8 mouse cellular contexts compared by ENCODE assay signal in the genomic region with DNA sequence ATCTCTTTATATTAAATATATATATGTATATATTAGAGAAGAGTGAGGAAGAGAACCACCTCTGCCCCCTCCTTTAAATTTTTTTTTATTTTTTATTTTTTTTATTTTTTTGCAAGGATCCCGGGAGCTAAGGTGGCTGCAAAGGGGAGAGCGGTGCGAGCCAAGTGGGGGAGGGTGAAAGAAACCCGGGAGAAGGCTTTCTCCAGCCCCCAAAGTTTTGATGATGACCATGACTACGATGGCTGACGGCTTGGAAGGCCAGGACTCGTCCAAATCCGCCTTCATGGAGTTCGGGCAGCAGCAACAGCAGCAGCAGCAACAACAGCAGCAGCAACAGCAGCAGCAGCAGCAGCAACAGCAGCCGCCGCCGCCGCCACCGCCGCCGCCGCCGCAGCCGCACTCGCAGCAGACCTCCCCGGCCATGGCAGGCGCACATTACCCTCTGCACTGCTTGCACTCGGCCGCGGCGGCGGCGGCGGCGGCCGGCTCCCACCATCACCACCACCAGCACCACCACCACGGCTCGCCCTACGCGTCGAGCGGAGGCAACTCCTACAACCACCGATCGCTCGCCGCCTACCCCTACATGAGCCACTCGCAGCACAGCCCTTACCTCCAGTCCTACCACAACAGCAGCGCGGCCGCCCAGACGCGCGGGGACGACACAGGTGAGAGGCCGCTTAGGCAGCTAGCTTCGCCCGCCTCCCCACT. TPM values are rescaled to one million over a fixed set of nuclear protein-coding genes. Genes with fewer than 3 reads are reported as not detected.
DNase-seq lines count a peak whose midpoint lies in the region; ATAC-seq and TF ChIP-seq lines count a peak whose summit lies in the region.

Gene Dlx6 (plus strand): TSS at position 175 of the 711 bp plus-strand sequence.

- no peaks in the 10 kb centered on the region for H3K36me3 ChIP-seq in heart, embryonic 12.5 days
- no peaks in the 10 kb centered on the region for H3K36me3 ChIP-seq in ES-E14 (ENCODE audit: control insufficient read depth, insufficient read depth, low read length, poor library complexity, severe bottlenecking)
- no peaks in the 10 kb centered on the region for H3K36me3 ChIP-seq in forebrain, embryonic 12.5 days (replicated peaks)
- H3K36me3 ChIP-seq in neural tube, embryonic 14.5 days (ENCODE audit: control insufficient read depth, insufficient read depth, low read length), result no peaks in the 10 kb centered on the region

- no peaks in the 10 kb centered on the region for H3K9me3 ChIP-seq in heart, embryonic 12.5 days (replicated peaks)
- no peaks in the 10 kb centered on the region for H3K9me3 ChIP-seq in ES-E14 (ENCODE audit: control insufficient read depth, insufficient read depth, low read depth, low read length)
- no peaks in the 10 kb centered on the region for H3K9me3 ChIP-seq in forebrain, embryonic 12.5 days
- no peaks in the 10 kb centered on the region for H3K9me3 ChIP-seq in neural tube, embryonic 14.5 days (ENCODE audit: control insufficient read depth, low read length)

- DNase-seq in heart, adult 9 months (ENCODE audit: low spot score in 2 of 2), result no peak
- DNase-seq in ES-E14 (ENCODE audit: low read depth, low spot score), result no peak
- peak in 1 of 2 experiments; percentile 22 for DNase-seq in left cerebral cortex, postnatal 36 days (ENCODE audit: low spot score in 2 of 2)
- DNase-seq in right cerebral cortex, postnatal 14 days, result no peak
- DNase-seq in urinary bladder, postnatal 10 days (ENCODE audit: low spot score), result no peak

- H3K27ac ChIP-seq in heart, embryonic 12.5 days (ENCODE audit: poor library complexity, severe bottlenecking), result no peak within 1 kb of the TSS
- H3K27ac ChIP-seq in ES-E14 (ENCODE audit: insufficient read depth, low read depth, low read length, poor library complexity, severe bottlenecking), result no peak within 1 kb of the TSS
- H3K27ac ChIP-seq in forebrain, embryonic 12.5 days, result peak within 1 kb of the TSS; percentile 97
- no peak within 1 kb of the TSS for H3K27ac ChIP-seq in neural tube, embryonic 14.5 days (ENCODE audit: low read depth, low read length)

- H3K4me1 ChIP-seq in heart, embryonic 12.5 days (replicated peaks), result peaks cover 32% of the 10 kb centered on the region
- H3K4me1 ChIP-seq in ES-E14 (ENCODE audit: control insufficient read depth in 2 of 2, insufficient read depth in 2 of 2, low read length in 2 of 2, poor library complexity in 1 of 2), result peaks cover 0 to 4% of the 10 kb centered on the region in 2 experiments; a peak in 2 of 4 replicates
- H3K4me1 ChIP-seq in forebrain, embryonic 12.5 days, result peaks cover 20% of the 10 kb centered on the region
- H3K4me1 ChIP-seq in neural tube, embryonic 14.5 days (ENCODE audit: control insufficient read depth, insufficient read depth, low read length), result 0 out of 2 replicates have a peak, but pooled peaks cover 4% of the 10 kb centered on the region

- H3K27me3 ChIP-seq in heart, embryonic 12.5 days (replicated peaks), result peaks cover 78% of the 10 kb centered on the region
- H3K27me3 ChIP-seq in forebrain, embryonic 12.5 days, result peaks cover 89% of the 10 kb centered on the region
- peaks cover 57% of the 10 kb centered on the region for H3K27me3 ChIP-seq in neural tube, embryonic 14.5 days (ENCODE audit: control insufficient read depth, insufficient read depth, low read length)

- peak within 1 kb of the TSS; percentile 87 for H3K4me2 ChIP-seq in heart, embryonic 12.5 days
- H3K4me2 ChIP-seq in forebrain, embryonic 12.5 days, result peak within 1 kb of the TSS; percentile 76
- peak within 1 kb of the TSS; percentile 44 for H3K4me2 ChIP-seq in neural tube, embryonic 14.5 days (ENCODE audit: low read depth, low read length)

- H3K9ac ChIP-seq in heart, embryonic 12.5 days, result peak within 1 kb of the TSS; percentile 51
- H3K9ac ChIP-seq in ES-E14 (ENCODE audit: insufficient read depth, low read depth, low read length, poor library complexity, severe bottlenecking), result peak within 1 kb of the TSS; percentile 8; the same call in 1 of the 2 replicates
- H3K9ac ChIP-seq in forebrain, embryonic 12.5 days, result peak within 1 kb of the TSS; percentile 83
- H3K9ac ChIP-seq in neural tube, embryonic 14.5 days (replicated peaks; ENCODE audit: low read depth, low read length), result no peak within 1 kb of the TSS

- WGBS in heart, embryonic 12.5 days, result under 1% methylated on average over 41 of the region's 52 CpGs
- WGBS in forebrain, embryonic 12.5 days, result 1% methylated on average over 45 of the region's 52 CpGs
- WGBS in neural tube, embryonic 14.5 days, result under 1% methylated on average over 46 of the region's 52 CpGs

- peak; percentile 51; the same call in 1 of the 2 replicates for ATAC-seq in heart, embryonic 12.5 days (ENCODE audit: insufficient number of reproducible peaks, low FRiP score)
- peak; percentile 53 for ATAC-seq in forebrain, embryonic 12.5 days (ENCODE audit: low FRiP score)
- peak; percentile 62 for ATAC-seq in neural tube, embryonic 14.5 days (ENCODE audit: low read depth)

- H3K4me3 ChIP-seq in heart, embryonic 12.5 days, result peak within 1 kb of the TSS; percentile 57
- H3K4me3 ChIP-seq in ES-E14 (ENCODE audit: insufficient read depth in 1 of 2, low read depth in 1 of 2, low read length in 2 of 2, poor library complexity in 1 of 2, severe bottlenecking in 1 of 2), result peak within 1 kb of the TSS; percentile 54 to 59
- peak within 1 kb of the TSS; percentile 59 for H3K4me3 ChIP-seq in forebrain, embryonic 12.5 days (replicated peaks)
- peak within 1 kb of the TSS; percentile 26 for H3K4me3 ChIP-seq in neural tube, embryonic 14.5 days (ENCODE audit: low read depth, low read length)

- in situ Hi-C loops in ES-E14 (cut with MboI; ENCODE audit: low sequenced_read_pairs in 2 of 2, unreplicated experiment in 2 of 2), result loop anchor here in 1 of 2 experiments (25.0 kb wide), 1 partner anchor 851 kb away; no protein-coding TSS in a partner anchor

- intact Hi-C loops in left cerebral cortex, postnatal 36 days (cut with DNase I), result loop anchor here (2.0 to 5.0 kb wide), 2 partner anchors 15 to 286 kb away; partner anchors contain the start of gene Sem1

TF ChIP-seq in ES-E14, 5 proteins besides CTCF, POLR2A, EP300 and RAD21:
- TF ChIP-seq ZNF384 (IDR thresholded peaks at IDR 0.05; ENCODE audit: low read depth, low read length), result no peak
- no peak for TF ChIP-seq MAFK (IDR thresholded peaks at IDR 0.05; ENCODE audit: insufficient read depth, low read depth, low read length)
- TF ChIP-seq ZC3H11A (IDR thresholded peaks at IDR 0.05; ENCODE audit: borderline replicate concordance, low read depth, low read length), result no peak
- TF ChIP-seq CHD2 (IDR thresholded peaks at IDR 0.05; ENCODE audit: low read depth, low read length), result no peak
- TF ChIP-seq HCFC1 (IDR thresholded peaks at IDR 0.05; ENCODE audit: borderline replicate concordance, insufficient read depth, low read length), result no peak

RNA-seq across cellular contexts. Expression of gene Dlx6, which starts in this region (rescaled TPM):
- 0.14 TPM in 1 of 2 replicates, not detected in the other for polyA plus RNA-seq in heart, embryonic 12.5 days (2016; fragmentation: Nextera tagmentation; extraction: Ambion mirVana)
- total RNA-seq in ES-E14 (2012; rRNA removed), result 0.21 TPM in 1 of 2 replicates, not detected in the other
- 10.1 and 15.7 TPM in 2 replicates for polyA plus RNA-seq in forebrain, embryonic 12.5 days (2016; fragmentation: Nextera tagmentation; extraction: Ambion mirVana)
- 10 to 100 TPM; 10.5 to 15.6 TPM for total RNA-seq in left cerebral cortex, postnatal 36 days (2021)
- polyA plus RNA-seq in neural tube, embryonic 14.5 days (2014; fragmentation: Nextera tagmentation; extraction: Ambion mirVana), result not detected in 2 replicates

Comparison
In these comparisons a context has a peak if more than half of its experiments do, and no peak if none do; other contexts are left out.
1. Peak in ATAC-seq, H3K4me3 ChIP-seq, H3K9ac ChIP-seq and H3K4me2 ChIP-seq in heart, embryonic 12.5 days; RNA of the gene not detected or under 1 TPM.
2. Peak in ATAC-seq, H3K4me3 ChIP-seq and H3K4me2 ChIP-seq in neural tube, embryonic 14.5 days; RNA of the gene not detected or under 1 TPM.